Mouse (Mus musculus) layer of hippocampus, adult 2 months (tissue): ENCODE results near the gene Degs2. TPM values are rescaled to one million over a fixed set of nuclear protein-coding genes. Genes with fewer than 3 reads are reported as not detected.

Experiments used
- DNase-seq, 2 experiments: peaks; one replicate each; pipeline ENCODE4 v3.0.0; 2022; ENCODE audit warnings: low spot score in 2 of 2
- H3K27ac ChIP-seq: fragments of 200-600 bp; 2 replicates; pipeline ENCODE4 v1.8.1; 2022
- H3K4me3 ChIP-seq: fragments of 200-600 bp; 2 replicates; pipeline ENCODE4 v1.8.1; 2022; ENCODE audit warnings: mild to moderate bottlenecking
- CTCF ChIP-seq: fragments of 200-600 bp; conservative IDR thresholded peaks from 2 replicates; pipeline ENCODE4 v1.8.1; 2022; ENCODE audit warnings: antibody characterized with exemption, mild to moderate bottlenecking, moderate library complexity
- total RNA-seq, 2 experiments: library from RNA; stranded (reverse); gene quantifications; 2 replicates each; pipeline ENCODE4 v1.2.3; 2021

Degs2 gene
- total RNA-seq, 2 experiments from 2014 or later: 3.7 to 5.4 TPM

- no peak for DNase-seq
- no peak for TF ChIP-seq CTCF
- H3K4me3 ChIP-seq: no peak overlapping the region
- H3K27ac ChIP-seq: no peak overlapping the region
These were observed 8.5 kb downstream of the Degs2 start for GRCm38 (mm10) chr12:108693592-108693991.

DNA sequence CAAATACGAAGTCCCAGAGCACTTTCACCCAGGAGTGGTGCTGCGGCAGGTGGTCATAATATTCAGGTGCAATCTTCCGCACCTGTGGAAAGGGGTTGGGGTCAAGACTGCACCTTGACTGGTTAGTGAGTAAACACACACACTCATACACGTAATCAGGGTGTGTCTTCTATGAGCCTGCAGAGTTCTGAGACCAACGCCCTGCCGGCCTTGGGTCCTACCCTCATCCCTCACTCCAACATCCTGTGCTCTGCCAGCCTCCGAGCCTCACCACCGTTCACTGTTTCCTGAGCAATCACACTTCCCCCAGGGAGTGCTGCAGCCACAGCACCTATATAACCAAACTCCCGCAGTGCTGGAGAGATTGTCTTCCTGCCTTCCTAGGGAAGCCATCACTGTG is 11.6 kb downstream of the Degs2 start:
- DNase-seq: no peak
- H3K4me3 ChIP-seq: no peak overlapping the region
- H3K27ac ChIP-seq: no peak overlapping the region
- no peak for TF ChIP-seq CTCF

- H3K4me3 ChIP-seq: no peak overlapping the region
- no peak for DNase-seq
- no peak for TF ChIP-seq CTCF
These were observed 12.9 kb downstream of the Degs2 start for GRCm38 (mm10) chr12:108689167-108689566.

DNA sequence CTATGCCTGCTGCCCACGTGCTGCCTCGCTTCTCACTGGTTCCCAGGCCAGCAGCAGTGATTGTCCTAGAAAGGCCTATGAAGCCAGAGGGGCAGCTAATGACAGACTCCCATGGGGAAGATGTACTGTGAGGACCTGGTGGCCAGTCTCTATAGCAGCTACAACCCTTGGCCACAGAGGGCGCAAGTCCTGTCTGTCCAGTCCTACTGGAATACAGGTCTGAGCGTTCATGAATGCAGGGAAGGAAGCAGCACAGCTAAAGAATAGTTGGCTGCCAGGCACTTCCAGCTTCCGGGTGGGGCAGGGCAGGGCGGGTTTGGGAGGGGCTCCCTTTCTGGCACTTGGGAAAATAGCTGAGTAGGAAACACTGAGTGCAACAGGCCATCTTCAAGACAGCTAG is 15.2 kb downstream of the Degs2 start:
- no peak for DNase-seq
- TF ChIP-seq CTCF: peak; percentile 41
- Histone ChIP-seq H3K27ac (no peak overlapping the region; the same call in 1 of the 2 replicates), H3K4me3 (no peak overlapping the region)

More at GRCm38 (mm10) chr12:108689167-108689566, 12.9 kb downstream of the Degs2 start:
- no peak overlapping the region for H3K27ac ChIP-seq

- TF ChIP-seq CTCF: no peak
- peak in 1 of 2 experiments; percentile 35 for DNase-seq
- H3K4me3 ChIP-seq: no peak overlapping the region
- no peak overlapping the region; the same call in 1 of the 2 replicates for H3K27ac ChIP-seq
These were observed 15.7 kb downstream of the Degs2 start for GRCm38 (mm10) chr12:108686463-108686862.

DNA sequence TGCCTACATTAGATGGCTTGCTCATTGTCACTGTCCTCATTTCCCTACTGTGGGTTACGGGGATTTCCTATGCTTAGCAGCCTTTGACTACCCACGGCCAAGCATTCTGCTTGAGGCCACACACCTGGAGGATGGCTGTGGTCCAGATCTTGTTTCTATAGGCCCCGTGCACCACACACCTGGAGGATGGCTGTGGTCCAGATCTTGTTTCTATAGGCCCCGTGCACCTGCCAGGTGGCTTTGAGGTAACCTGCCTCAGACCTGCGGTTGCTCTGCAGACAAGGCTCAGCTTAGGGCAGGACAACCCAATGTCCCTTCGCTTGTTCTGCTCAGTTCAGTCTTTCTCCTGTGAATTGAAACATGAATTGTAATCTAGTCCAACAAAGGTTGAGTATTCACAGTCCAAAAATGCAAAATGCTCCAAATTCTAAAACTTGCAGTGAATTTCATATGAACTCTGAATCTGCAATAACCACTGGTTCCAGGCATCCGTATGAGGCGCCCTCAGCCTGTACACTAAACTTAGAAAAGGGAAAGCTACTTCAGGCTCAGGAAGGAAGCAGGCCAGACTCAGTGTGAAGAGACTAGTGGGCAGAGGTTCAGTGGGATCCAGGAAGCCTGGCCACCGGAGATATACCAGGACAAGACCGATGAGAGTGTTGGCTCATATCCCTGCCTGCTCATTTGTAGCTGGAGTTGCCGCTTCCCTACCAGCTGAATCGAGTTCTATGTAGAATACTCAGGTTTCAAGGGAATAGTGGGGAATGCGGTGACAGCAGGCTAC is 19.7 kb downstream of the Degs2 start:
- DNase-seq: no peak
- Histone ChIP-seq H3K27ac (peak overlapping the region; percentile 32; the same call in 1 of the 2 replicates), H3K4me3 (no peak overlapping the region)
- no peak for TF ChIP-seq CTCF

- H3K27ac ChIP-seq: no peak overlapping the region
- no peak for TF ChIP-seq CTCF
- DNase-seq: no peak
- H3K4me3 ChIP-seq: no peak overlapping the region
These were observed 21.3 kb downstream of the Degs2 start for GRCm38 (mm10) chr12:108680861-108681260.

DNA sequence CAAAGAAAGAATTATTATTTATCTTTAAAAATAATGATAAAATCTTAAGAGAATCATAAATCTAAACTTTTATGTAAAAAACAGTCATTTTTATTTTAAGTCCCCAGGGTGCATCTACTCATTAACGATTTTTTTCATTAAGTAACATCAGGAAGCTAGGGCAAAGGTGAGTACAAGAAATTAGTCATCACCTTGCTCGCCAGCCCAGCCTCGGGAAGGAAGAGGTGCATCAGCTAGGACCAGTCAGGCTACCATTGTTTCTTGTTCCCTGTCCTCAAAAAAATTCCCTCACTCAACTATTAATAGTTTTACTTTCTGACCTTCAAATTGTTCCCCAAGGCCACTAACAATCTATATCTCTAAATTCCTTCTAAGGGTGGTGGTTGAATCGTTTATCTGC is 23.7 kb downstream of the Degs2 start:
- Histone ChIP-seq H3K4me3 (no peak overlapping the region), H3K27ac (peak overlapping the region; percentile 29; the same call in 1 of the 2 replicates)
- no peak for TF ChIP-seq CTCF
- no peak for DNase-seq

- no peak overlapping the region for H3K4me3 ChIP-seq
- TF ChIP-seq CTCF: no peak
- peak overlapping the region; percentile 74; the same call in 1 of the 2 replicates for H3K27ac ChIP-seq
- no peak for DNase-seq
These were observed 25.0 kb downstream of the Degs2 start for GRCm38 (mm10) chr12:108677116-108677515.

- DNase-seq: no peak
- H3K4me3 ChIP-seq: no peak overlapping the region
- peak; percentile 66 for TF ChIP-seq CTCF
- peak overlapping the region; percentile 74 for H3K27ac ChIP-seq
These were observed 26.3 kb downstream of the Degs2 start for GRCm38 (mm10) chr12:108675614-108676401.

GRCm38 (mm10) chr12:108674916-108675315 is 27.2 kb downstream of the Degs2 start:
- TF ChIP-seq CTCF: no peak
- no peak for DNase-seq
- Histone ChIP-seq H3K27ac (peak overlapping the region; percentile 39), H3K4me3 (no peak overlapping the region)

GRCm38 (mm10) chr12:108674502-108674901 is 27.6 kb downstream of the Degs2 start:
- peak; percentile 28 to 53 for DNase-seq
- H3K4me3 ChIP-seq: no peak overlapping the region
- no peak for TF ChIP-seq CTCF
- peak overlapping the region; percentile 39 for H3K27ac ChIP-seq

GRCm38 (mm10) chr12:108673546-108673945 is 28.6 kb downstream of the Degs2 start:
- Histone ChIP-seq H3K27ac (no peak overlapping the region), H3K4me3 (no peak overlapping the region)
- TF ChIP-seq CTCF: no peak
- no peak for DNase-seq
